Mouse (Mus musculus): ENCODE measurements at regions not wholly inside any gene's neighbourhood (a gene's known extent, or its start where the extent isn't known, plus 50 kb on each side); places are given as distances from the start of the nearest gene placed in this dataset.
A peak's percentile ranks its signal among the peaks of the same experiment; 100 is the strongest.

GRCm38 (mm10) chr13:28544819-28545180, 287.5 kb downstream of the Gm11361 start:
- no peaks in the 10 kb centered on the region for H3K9me3 ChIP-seq (ENCODE audit: control insufficient read depth, insufficient read depth, low read depth, low read length)
- H3K4me1 ChIP-seq (ENCODE audit: control insufficient read depth in 2 of 2, insufficient read depth in 2 of 2, low read length in 2 of 2, poor library complexity in 1 of 2), result peaks cover 0 to 7% of the 10 kb centered on the region in 2 experiments; a peak in 2 of 4 replicates
- DNase-seq (ENCODE audit: low read depth, low spot score), result no peak
- no peak for TF ChIP-seq MAFK (IDR thresholded peaks at IDR 0.05; ENCODE audit: insufficient read depth, low read depth, low read length)
- TF ChIP-seq ZC3H11A (IDR thresholded peaks at IDR 0.05; ENCODE audit: borderline replicate concordance, low read depth, low read length), result no peak
- no peak for TF ChIP-seq HCFC1 (IDR thresholded peaks at IDR 0.05; ENCODE audit: borderline replicate concordance, insufficient read depth, low read length)
- TF ChIP-seq ZNF384 (IDR thresholded peaks at IDR 0.05; ENCODE audit: low read depth, low read length), result no peak
- TF ChIP-seq CHD2 (IDR thresholded peaks at IDR 0.05; ENCODE audit: low read depth, low read length), result no peak
- no peak overlapping the region for H3K27ac ChIP-seq (ENCODE audit: insufficient read depth, low read depth, low read length, poor library complexity, severe bottlenecking)
- in situ Hi-C loops (cut with MboI; ENCODE audit: low sequenced_read_pairs in 2 of 2, unreplicated experiment in 2 of 2), result no loop called here
- no peak overlapping the region for H3K9ac ChIP-seq (ENCODE audit: insufficient read depth, low read depth, low read length, poor library complexity, severe bottlenecking)
- H3K36me3 ChIP-seq (ENCODE audit: control insufficient read depth, insufficient read depth, low read length, poor library complexity, severe bottlenecking), result no peaks in the 10 kb centered on the region
- no peak overlapping the region for H3K4me3 ChIP-seq (ENCODE audit: insufficient read depth in 1 of 2, low read depth in 1 of 2, low read length in 2 of 2, poor library complexity in 1 of 2, severe bottlenecking in 1 of 2)

DNA sequence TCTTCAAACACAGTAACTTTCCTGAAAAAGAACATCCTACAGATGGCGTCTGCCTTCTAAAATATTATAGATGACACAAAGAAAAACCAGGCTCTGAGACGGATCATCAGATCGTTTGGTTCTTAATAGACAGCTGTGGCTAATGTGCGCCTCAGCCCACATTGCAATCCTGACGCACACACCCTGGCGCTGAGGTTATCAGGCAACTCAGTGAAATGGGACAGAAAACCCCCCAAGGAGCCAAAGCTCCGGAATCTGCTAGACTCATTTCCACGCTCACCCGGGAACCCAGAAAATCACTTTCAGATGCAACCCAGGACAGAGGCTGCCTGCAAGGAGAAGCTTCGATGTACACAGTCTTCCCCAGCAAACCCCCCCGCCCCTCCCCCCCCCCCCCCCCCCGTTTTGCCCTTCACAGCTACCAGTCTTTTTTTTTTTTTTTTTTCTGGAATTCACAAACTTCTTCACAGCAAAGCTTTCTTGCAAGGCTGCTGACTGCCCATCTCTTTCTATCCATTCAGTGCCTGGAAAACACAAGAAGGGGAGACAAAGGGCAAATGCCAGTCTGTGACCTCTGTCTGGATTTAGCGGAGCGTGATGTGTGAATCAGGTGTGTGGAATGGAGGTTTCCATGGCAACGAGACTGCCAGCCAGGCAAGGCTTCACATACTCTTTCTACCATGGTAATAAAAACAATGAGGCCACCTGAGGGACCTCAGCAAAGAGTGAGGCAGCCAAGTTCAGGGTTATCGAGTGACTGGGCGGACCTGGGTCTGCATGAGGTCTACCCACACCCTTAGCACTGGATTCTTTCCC, 286.9 kb downstream of the Gm11361 start:
- H3K4me3 ChIP-seq (ENCODE audit: insufficient read depth in 1 of 2, low read depth in 1 of 2, low read length in 2 of 2, poor library complexity in 1 of 2, severe bottlenecking in 1 of 2), result no peak overlapping the region
- H3K27ac ChIP-seq (ENCODE audit: insufficient read depth, low read depth, low read length, poor library complexity, severe bottlenecking), result no peak overlapping the region
- H3K36me3 ChIP-seq (ENCODE audit: control insufficient read depth, insufficient read depth, low read length, poor library complexity, severe bottlenecking), result no peaks in the 10 kb centered on the region
- no peaks in the 10 kb centered on the region for H3K9me3 ChIP-seq (ENCODE audit: control insufficient read depth, insufficient read depth, low read depth, low read length)
- in situ Hi-C loops (cut with MboI; ENCODE audit: low sequenced_read_pairs in 2 of 2, unreplicated experiment in 2 of 2), result no loop called here
- H3K4me1 ChIP-seq (ENCODE audit: control insufficient read depth in 2 of 2, insufficient read depth in 2 of 2, low read length in 2 of 2, poor library complexity in 1 of 2), result peaks cover 0 to 7% of the 10 kb centered on the region in 2 experiments; a peak in 2 of 4 replicates
- peak; percentile 8 for DNase-seq (ENCODE audit: low read depth, low spot score)
- H3K9ac ChIP-seq (ENCODE audit: insufficient read depth, low read depth, low read length, poor library complexity, severe bottlenecking), result no peak overlapping the region
- TF ChIP-seq ZNF384 (IDR thresholded peaks at IDR 0.05; ENCODE audit: low read depth, low read length) (0 out of 2 replicates have a peak, but pooled peaks have one; percentile 15), CHD2 (IDR thresholded peaks at IDR 0.05; ENCODE audit: low read depth, low read length) (no peak)

DNA sequence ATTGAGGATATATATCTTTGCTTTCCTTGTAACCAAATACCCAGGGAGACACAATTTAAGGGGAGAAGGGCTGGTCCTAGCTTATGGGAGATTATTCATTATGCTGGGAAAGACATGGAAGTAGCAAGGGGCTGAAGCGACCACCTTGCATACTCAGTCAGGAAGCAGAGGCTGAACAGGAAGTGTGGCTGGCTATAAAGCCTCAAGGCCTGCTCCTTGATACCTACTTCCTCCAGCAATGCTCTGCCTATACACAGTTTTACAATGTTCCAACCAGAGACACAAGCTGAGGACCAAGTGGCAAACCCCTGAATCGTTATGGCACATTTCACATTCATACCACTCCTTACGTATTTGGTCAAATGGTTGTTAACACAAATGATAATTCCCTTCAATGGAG, 284.3 kb downstream of the Gm11361 start:
- TF ChIP-seq ZC3H11A (IDR thresholded peaks at IDR 0.05; ENCODE audit: borderline replicate concordance, low read depth, low read length) (no peak), MAFK (IDR thresholded peaks at IDR 0.05; ENCODE audit: insufficient read depth, low read depth, low read length) (no peak), HCFC1 (IDR thresholded peaks at IDR 0.05; ENCODE audit: borderline replicate concordance, insufficient read depth, low read length) (no peak), ZNF384 (IDR thresholded peaks at IDR 0.05; ENCODE audit: low read depth, low read length) (no peak), CHD2 (IDR thresholded peaks at IDR 0.05; ENCODE audit: low read depth, low read length) (no peak)
- in situ Hi-C loops (cut with MboI; ENCODE audit: low sequenced_read_pairs in 2 of 2, unreplicated experiment in 2 of 2), result no loop called here
- no peak overlapping the region for H3K4me3 ChIP-seq (ENCODE audit: insufficient read depth in 1 of 2, low read depth in 1 of 2, low read length in 2 of 2, poor library complexity in 1 of 2, severe bottlenecking in 1 of 2)

GRCm38 (mm10) chr13:28533080-28533479, 275.8 kb downstream of the Gm11361 start:
- H3K9me3 ChIP-seq (ENCODE audit: control insufficient read depth, insufficient read depth, low read depth, low read length), result no peaks in the 10 kb centered on the region
- H3K36me3 ChIP-seq (ENCODE audit: control insufficient read depth, insufficient read depth, low read length, poor library complexity, severe bottlenecking), result no peaks in the 10 kb centered on the region
- no peak for TF ChIP-seq ZC3H11A (IDR thresholded peaks at IDR 0.05; ENCODE audit: borderline replicate concordance, low read depth, low read length)
- no peak for TF ChIP-seq HCFC1 (IDR thresholded peaks at IDR 0.05; ENCODE audit: borderline replicate concordance, insufficient read depth, low read length)
- no peak for TF ChIP-seq CHD2 (IDR thresholded peaks at IDR 0.05; ENCODE audit: low read depth, low read length)
- TF ChIP-seq ZNF384 (IDR thresholded peaks at IDR 0.05; ENCODE audit: low read depth, low read length), result no peak
- no peak for TF ChIP-seq MAFK (IDR thresholded peaks at IDR 0.05; ENCODE audit: insufficient read depth, low read depth, low read length)
- H3K4me3 ChIP-seq (ENCODE audit: insufficient read depth in 1 of 2, low read depth in 1 of 2, low read length in 2 of 2, poor library complexity in 1 of 2, severe bottlenecking in 1 of 2), result no peak overlapping the region
- no peak for DNase-seq (ENCODE audit: low read depth, low spot score)
- no peak overlapping the region for H3K9ac ChIP-seq (ENCODE audit: insufficient read depth, low read depth, low read length, poor library complexity, severe bottlenecking)
- in situ Hi-C loops (cut with MboI; ENCODE audit: low sequenced_read_pairs in 2 of 2, unreplicated experiment in 2 of 2), result no loop called here
- no peaks in the 10 kb centered on the region for H3K4me1 ChIP-seq (ENCODE audit: control insufficient read depth in 2 of 2, insufficient read depth in 2 of 2, low read length in 2 of 2, poor library complexity in 1 of 2)
- H3K27ac ChIP-seq (ENCODE audit: insufficient read depth, low read depth, low read length, poor library complexity, severe bottlenecking), result no peak overlapping the region

More for the DNA sequence above, 284.3 kb downstream of the Gm11361 start:
- Histone ChIP-seq H3K4me1 (ENCODE audit: control insufficient read depth in 2 of 2, insufficient read depth in 2 of 2, low read length in 2 of 2, poor library complexity in 1 of 2) (peaks cover 0 to 7% of the 10 kb centered on the region in 2 experiments; a peak in 2 of 4 replicates), H3K9me3 (ENCODE audit: control insufficient read depth, insufficient read depth, low read depth, low read length) (no peaks in the 10 kb centered on the region), H3K27ac (ENCODE audit: insufficient read depth, low read depth, low read length, poor library complexity, severe bottlenecking) (no peak overlapping the region), H3K36me3 (ENCODE audit: control insufficient read depth, insufficient read depth, low read length, poor library complexity, severe bottlenecking) (no peaks in the 10 kb centered on the region), H3K9ac (ENCODE audit: insufficient read depth, low read depth, low read length, poor library complexity, severe bottlenecking) (no peak overlapping the region)
- DNase-seq (ENCODE audit: low read depth, low spot score), result no peak

All from ES-E14 (cell line).